Comparison of ENCODE assay signal across 9 mouse cellular contexts in the genomic region with DNA sequence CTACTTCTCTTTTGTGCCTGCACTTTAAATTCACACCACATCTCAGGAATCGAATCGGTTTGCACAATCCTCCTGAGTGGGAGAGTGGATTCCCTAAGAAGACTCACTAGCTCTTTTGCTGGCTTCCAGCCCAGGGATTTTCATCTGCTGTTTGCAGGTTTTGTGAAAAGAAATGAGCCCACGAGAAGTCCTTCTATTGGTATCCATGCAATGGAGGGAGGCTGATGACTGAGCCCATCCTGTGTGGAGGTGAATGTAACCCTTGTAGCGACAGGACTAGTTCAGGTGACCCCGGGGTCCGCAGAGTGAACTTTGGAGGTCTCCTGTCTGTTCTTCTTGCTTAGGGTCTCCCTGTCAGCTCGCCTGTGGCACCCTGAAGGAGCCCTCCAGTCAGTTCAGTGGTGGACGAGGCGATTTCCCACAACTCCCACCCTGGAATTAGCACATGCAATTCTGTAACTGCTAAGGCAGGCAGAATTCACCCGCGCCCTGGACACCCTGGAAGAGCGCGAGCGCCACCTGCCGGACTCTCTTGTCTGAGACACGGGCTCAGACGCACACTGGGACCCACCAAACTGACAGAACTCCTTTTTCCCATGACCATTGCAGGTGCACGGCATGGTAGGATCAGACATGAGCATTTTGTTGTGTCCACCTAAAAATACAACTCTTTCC.
DNase-seq lines count a peak whose midpoint lies in the region; ATAC-seq lines count a peak whose summit lies in the region.
"Had no signal": no experiment of that assay in that cellular context is flagged by ENCODE, and none has a peak within 500 bp of the region (broad histone marks: within the 10 kb centered on the region; RNA-seq: fewer than 3 reads in every experiment).

No protein-coding gene starts in this region.

- H3K36me3 ChIP-seq in forebrain, embryonic 14.5 days (ENCODE audit: control insufficient read depth, insufficient read depth, low read length): no peaks in the 10 kb centered on the region
- no peaks in the 10 kb centered on the region for H3K36me3 ChIP-seq in hindbrain, embryonic 11.5 days (ENCODE audit: control insufficient read depth, insufficient read depth, low read length)
- H3K36me3 ChIP-seq: liver, embryonic 13.5 days had no signal

- H3K27ac ChIP-seq in forebrain, embryonic 14.5 days (ENCODE audit: low read depth, low read length): no peak overlapping the region
- H3K27ac ChIP-seq in hindbrain, embryonic 11.5 days (ENCODE audit: low read depth, low read length): no peak overlapping the region
- H3K27ac ChIP-seq: liver, embryonic 13.5 days had no signal

- ATAC-seq in forebrain, embryonic 14.5 days: peak; percentile 89
- ATAC-seq in hindbrain, embryonic 11.5 days (ENCODE audit: low FRiP score): peak; percentile 80

- DNase-seq in ES-CJ7 (ENCODE audit: low read depth, low spot score): peak; percentile 82
- DNase-seq in brain, adult 2 months (ENCODE audit: low read depth, low spot score): peak; percentile 83
- DNase-seq in forebrain, embryonic 14.5 days (ENCODE audit: low spot score): peak; percentile 89
- peak; percentile 92 for DNase-seq in hindbrain, embryonic 11.5 days (ENCODE audit: low spot score)
- DNase-seq in layer of hippocampus, adult 9-10 months (ENCODE audit: low spot score): peak; percentile 42
- peak; percentile 76 for DNase-seq in lung, postnatal 10 days
- peak; percentile 80 to 84 for DNase-seq in right cerebral cortex, adult 2 months (ENCODE audit: low spot score in 2 of 2)
- DNase-seq in natural killer cell, adult 2 months (ENCODE audit: low spot score in 2 of 2): no peak
- DNase-seq: liver, embryonic 13.5 days had no signal

- H3K27me3 ChIP-seq in forebrain, embryonic 14.5 days (replicated peaks; ENCODE audit: control insufficient read depth, insufficient read depth, low read length): no peaks in the 10 kb centered on the region
- H3K27me3 ChIP-seq in hindbrain, embryonic 11.5 days (ENCODE audit: control insufficient read depth, insufficient read depth, low read length): no peaks in the 10 kb centered on the region
- H3K27me3 ChIP-seq: liver, embryonic 13.5 days had no signal

- H3K4me1 ChIP-seq in forebrain, embryonic 14.5 days (ENCODE audit: control insufficient read depth, insufficient read depth, low read length): no peaks in the 10 kb centered on the region
- H3K4me1 ChIP-seq in hindbrain, embryonic 11.5 days (replicated peaks; ENCODE audit: control insufficient read depth, insufficient read depth, low read length): no peaks in the 10 kb centered on the region
- H3K4me1 ChIP-seq: liver, embryonic 13.5 days had no signal

- H3K9me3 ChIP-seq in forebrain, embryonic 14.5 days (replicated peaks; ENCODE audit: control insufficient read depth, low read length): no peaks in the 10 kb centered on the region
- H3K9me3 ChIP-seq in hindbrain, embryonic 11.5 days (ENCODE audit: control insufficient read depth, low read length): no peaks in the 10 kb centered on the region
- H3K9me3 ChIP-seq: liver, embryonic 13.5 days had no signal

- H3K9ac ChIP-seq in forebrain, embryonic 14.5 days (ENCODE audit: low read length): no peak overlapping the region
- H3K9ac ChIP-seq in hindbrain, embryonic 11.5 days (ENCODE audit: low read depth, low read length): no peak overlapping the region
- H3K9ac ChIP-seq: liver, embryonic 13.5 days had no signal

- no peak overlapping the region for H3K4me2 ChIP-seq in forebrain, embryonic 14.5 days (ENCODE audit: low read length)
- H3K4me2 ChIP-seq in hindbrain, embryonic 11.5 days (replicated peaks; ENCODE audit: low read depth, low read length): no peak overlapping the region
- H3K4me2 ChIP-seq: liver, embryonic 13.5 days had no signal

- no peak overlapping the region for H3K4me3 ChIP-seq in forebrain, embryonic 14.5 days (ENCODE audit: low read depth, low read length)
- H3K4me3 ChIP-seq in hindbrain, embryonic 11.5 days (ENCODE audit: low read depth, low read length): no peak overlapping the region
- H3K4me3 ChIP-seq: liver, embryonic 13.5 days had no signal

- WGBS in forebrain, embryonic 14.5 days: 29% methylated on average over 18 of the region's 18 CpGs
- 31% methylated on average over 18 of the region's 18 CpGs for WGBS in hindbrain, embryonic 11.5 days

Comparison
In these comparisons a context has a peak if more than half of its experiments do, and no peak if none do; other contexts are left out.
1. DNase-seq: peak in ES-CJ7 (single experiment), brain, adult 2 months (single experiment), forebrain, embryonic 14.5 days (single experiment), hindbrain, embryonic 11.5 days (single experiment), layer of hippocampus, adult 9-10 months (single experiment), lung, postnatal 10 days (single experiment) and right cerebral cortex, adult 2 months (2 of 2); none in natural killer cell, adult 2 months (0 of 2).